Mouse (Mus musculus) adrenal gland, postnatal 36 days (tissue): Measurements from ENCODE around the gene Dcaf15. TPM values are rescaled to one million over a fixed set of nuclear protein-coding genes. Genes with fewer than 3 reads are reported as not detected.

Experiments
- DNase-seq, 2 experiments: peaks; one replicate each; pipeline ENCODE4 v3.0.0; 2021; ENCODE audit warnings: mixed read lengths in 1 of 2
- total RNA-seq, 2 experiments: library from RNA; stranded (reverse); gene quantifications; 2 replicates each; pipeline ENCODE4 v1.2.3; 2021

Dcaf15 gene
- total RNA-seq, 2 experiments from 2014 or later: 16.7 to 19.4 TPM

GRCm38 (mm10) chr8:84101476-84102270 lies 2.9 kb downstream of the Dcaf15 start:
- no peak for DNase-seq

GRCm38 (mm10) chr8:84098376-84098775 lies 6.2 kb downstream of the Dcaf15 start:
- no peak for DNase-seq

GRCm38 (mm10) chr8:84096061-84096460 lies 8.5 kb downstream of the Dcaf15 start:
- no peak for DNase-seq

- peak; percentile 62 to 73 for DNase-seq
Observed at GRCm38 (mm10) chr8:84090585-84090984, 14.0 kb downstream of the Dcaf15 start.

- no peak for DNase-seq
Observed at GRCm38 (mm10) chr8:84089277-84089676, 15.3 kb downstream of the Dcaf15 start.

GRCm38 (mm10) chr8:84087821-84088220 lies 16.7 kb downstream of the Dcaf15 start:
- no peak for DNase-seq

GRCm38 (mm10) chr8:84087156-84087555 lies 17.4 kb downstream of the Dcaf15 start:
- no peak for DNase-seq

GRCm38 (mm10) chr8:84084341-84085115 lies 20.0 kb downstream of the Dcaf15 start:
- DNase-seq: no peak

GRCm38 (mm10) chr8:84083829-84084241 lies 20.7 kb downstream of the Dcaf15 start:
- peak; percentile 47 to 62 for DNase-seq

GRCm38 (mm10) chr8:84079206-84079605 lies 25.4 kb downstream of the Dcaf15 start:
- DNase-seq: no peak

- DNase-seq: no peak
Observed at GRCm38 (mm10) chr8:84076849-84077248, 27.7 kb downstream of the Dcaf15 start.

GRCm38 (mm10) chr8:84076412-84076811 lies 28.2 kb downstream of the Dcaf15 start:
- no peak for DNase-seq

- no peak for DNase-seq
Observed at GRCm38 (mm10) chr8:84073230-84073976, 31.2 kb downstream of the Dcaf15 start.

- DNase-seq: no peak
Observed at GRCm38 (mm10) chr8:84072321-84072720, 32.2 kb downstream of the Dcaf15 start.

- DNase-seq: no peak
Observed at GRCm38 (mm10) chr8:84071921-84072320, 32.6 kb downstream of the Dcaf15 start.

- no peak for DNase-seq
Observed at GRCm38 (mm10) chr8:84070667-84071066, 33.9 kb downstream of the Dcaf15 start.

GRCm38 (mm10) chr8:84070241-84070640 lies 34.3 kb downstream of the Dcaf15 start:
- DNase-seq: no peak

- DNase-seq: no peak
Observed at GRCm38 (mm10) chr8:84069750-84070149, 34.8 kb downstream of the Dcaf15 start.

GRCm38 (mm10) chr8:84069169-84069568 lies 35.4 kb downstream of the Dcaf15 start:
- no peak for DNase-seq

GRCm38 (mm10) chr8:84068316-84069035 lies 36.1 kb downstream of the Dcaf15 start:
- DNase-seq: peak; percentile 37 to 64

GRCm38 (mm10) chr8:84067911-84068310 lies 36.7 kb downstream of the Dcaf15 start:
- no peak for DNase-seq

GRCm38 (mm10) chr8:84067047-84067573 lies 37.5 kb downstream of the Dcaf15 start:
- DNase-seq: peak; percentile 98 to 99
